Mouse (Mus musculus): ENCODE results near the gene Csnk2b. TPM values are rescaled to one million over a fixed set of nuclear protein-coding genes. Genes with fewer than 3 reads are reported as not detected.

Gene Csnk2b
- total and polyA plus RNA-seq, 3 experiments, result 149 to 301 (median 170) TPM

GRCm38 (mm10) chr17:35092403-35093198 is 29.3 kb downstream of the Csnk2b start:
- intact Hi-C loops (cut with DNase I), result no loop called here
- Histone ChIP-seq H3K79me2 (replicated peaks; ENCODE audit: control insufficient read depth, insufficient read depth, low read length) (no peaks in the 10 kb centered on the region), H3K4me1 (ENCODE audit: control insufficient read depth, insufficient read depth, low read length) (peaks cover 1% of the 10 kb centered on the region; the same call in 1 of the 2 replicates), H3K9ac (ENCODE audit: low read depth, low read length) (no peak overlapping the region), H3K4me3 (no peak overlapping the region), H3K36me3 (ENCODE audit: control insufficient read depth, insufficient read depth, low read length) (no peaks in the 10 kb centered on the region), H3K27ac (no peak overlapping the region), H3K27me3 (ENCODE audit: control insufficient read depth, insufficient read depth, low read length) (no peaks in the 10 kb centered on the region)
- TF ChIP-seq CTCF (IDR thresholded peaks at IDR 0.05) (no peak), POLR2A (IDR thresholded peaks at IDR 0.05; ENCODE audit: insufficient read depth, low read depth, low read length) (no peak), EP300 (IDR thresholded peaks at IDR 0.05; ENCODE audit: insufficient read depth, low read depth, low read length) (no peak)
- WGBS, result 82% methylated on average over 14 of the region's 14 CpGs
- no peak for DNase-seq

GRCm38 (mm10) chr17:35090166-35090932 is 31.5 kb downstream of the Csnk2b start:
- DNase-seq, result peak; percentile 42 to 43
- H3K27me3 ChIP-seq (ENCODE audit: control insufficient read depth, insufficient read depth, low read length), result no peaks in the 10 kb centered on the region
- intact Hi-C loops (cut with DNase I), result loop anchor here (2.0 kb wide), 1 partner anchor 30 kb away; the partner anchor contains the start of gene Gpank1
- H3K36me3 ChIP-seq (ENCODE audit: control insufficient read depth, insufficient read depth, low read length), result no peaks in the 10 kb centered on the region
- peak overlapping the region; percentile 99 for H3K27ac ChIP-seq
- no peaks in the 10 kb centered on the region for H3K79me2 ChIP-seq (replicated peaks; ENCODE audit: control insufficient read depth, insufficient read depth, low read length)
- TF ChIP-seq EP300 (IDR thresholded peaks at IDR 0.05; ENCODE audit: insufficient read depth, low read depth, low read length) (no peak), CTCF (IDR thresholded peaks at IDR 0.05) (no peak), POLR2A (IDR thresholded peaks at IDR 0.05; ENCODE audit: insufficient read depth, low read depth, low read length) (no peak)
- peak overlapping the region; percentile 11 for H3K9ac ChIP-seq (ENCODE audit: low read depth, low read length)
- peak overlapping the region; percentile 95 for H3K4me3 ChIP-seq
- peaks cover 1% of the 10 kb centered on the region; the same call in 1 of the 2 replicates for H3K4me1 ChIP-seq (ENCODE audit: control insufficient read depth, insufficient read depth, low read length)
- 32% methylated on average over 8 of the region's 8 CpGs for WGBS

DNA sequence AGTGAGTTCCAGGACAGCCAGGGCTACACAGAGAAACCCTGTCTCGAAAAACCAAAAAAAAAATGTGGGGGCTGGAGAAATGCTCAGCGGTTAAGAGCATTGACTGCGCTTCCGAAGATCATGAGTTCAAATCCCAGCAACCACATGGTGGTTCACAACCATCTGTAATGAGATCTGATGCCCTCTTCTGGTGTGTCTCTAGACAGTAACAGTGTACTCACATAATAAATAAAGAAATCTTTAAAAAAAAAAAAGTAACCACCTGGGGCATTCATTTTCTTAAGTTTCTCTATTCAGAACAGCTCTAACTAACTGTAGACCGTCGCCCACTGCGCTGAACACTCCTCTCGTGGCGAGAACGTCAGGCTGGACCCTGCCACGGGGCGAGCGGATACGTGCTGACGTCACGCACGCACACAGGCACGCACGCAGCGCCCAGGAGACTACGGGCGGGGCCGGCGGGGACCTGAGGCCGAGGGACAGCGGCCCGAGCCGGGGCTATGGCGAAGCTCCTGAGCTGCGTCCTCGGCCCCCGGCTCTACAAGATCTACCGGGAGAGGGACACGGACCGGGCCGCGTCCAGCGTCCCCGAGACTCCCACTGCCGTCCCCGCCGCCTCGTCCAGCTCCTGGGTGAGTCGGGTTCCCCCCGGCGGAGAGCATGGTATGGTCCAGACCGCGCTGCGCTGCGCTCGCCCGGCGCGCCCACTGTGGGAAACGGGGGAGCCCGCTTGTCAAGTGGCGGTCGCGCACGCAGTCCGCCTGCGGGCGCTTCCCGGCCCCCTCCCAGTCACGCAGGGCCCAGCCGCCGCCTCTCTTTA is 32.8 kb downstream of the Csnk2b start, which contains the start of gene Abhd16a:
TSS of gene Abhd16a (plus strand) at position 439 of the 820 bp plus-strand sequence.
- H3K79me2 ChIP-seq (replicated peaks; ENCODE audit: control insufficient read depth, insufficient read depth, low read length), result no peaks in the 10 kb centered on the region
- peak within 1 kb of the TSS; percentile 99 for H3K27ac ChIP-seq
- 3% methylated on average over 67 of the region's 67 CpGs for WGBS
- peak within 1 kb of the TSS; percentile 99 for H3K9ac ChIP-seq (ENCODE audit: low read depth, low read length)
- H3K27me3 ChIP-seq (ENCODE audit: control insufficient read depth, insufficient read depth, low read length), result no peaks in the 10 kb centered on the region
- intact Hi-C loops (cut with DNase I), result loop anchor here (2.0 kb wide), 2 partner anchors 30 to 68 kb away; partner anchors contain the start of gene Ddah2
- peak within 1 kb of the TSS; percentile 95 for H3K4me3 ChIP-seq
- DNase-seq, result peak; percentile 95 to 97
- peaks cover 1% of the 10 kb centered on the region; the same call in 1 of the 2 replicates for H3K4me1 ChIP-seq (ENCODE audit: control insufficient read depth, insufficient read depth, low read length)
- H3K36me3 ChIP-seq (ENCODE audit: control insufficient read depth, insufficient read depth, low read length), result no peaks in the 10 kb centered on the region
- TF ChIP-seq POLR2A (IDR thresholded peaks at IDR 0.05; ENCODE audit: insufficient read depth, low read depth, low read length) (peak; percentile 92), EP300 (IDR thresholded peaks at IDR 0.05; ENCODE audit: insufficient read depth, low read depth, low read length) (no peak), CTCF (IDR thresholded peaks at IDR 0.05) (peak; percentile 58)

DNA sequence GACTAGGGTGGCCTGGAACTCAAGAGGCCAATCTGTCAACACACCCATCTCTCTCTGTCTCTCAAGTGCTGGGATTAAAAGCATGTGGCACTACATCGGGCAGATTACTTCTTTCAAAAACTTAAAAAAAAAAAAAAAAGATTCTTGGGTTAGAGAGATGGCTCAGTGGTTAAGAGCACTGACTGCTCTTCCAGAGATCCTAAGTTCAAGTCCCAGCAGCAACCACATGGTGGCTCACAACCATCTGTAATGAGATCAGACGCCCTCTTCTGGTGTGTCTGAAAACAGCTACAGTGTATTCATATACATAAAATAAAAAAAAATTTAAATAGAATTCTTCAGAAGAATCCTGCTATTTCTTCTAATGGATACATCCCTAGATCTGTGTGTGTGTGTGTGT is 33.7 kb downstream of the Csnk2b start:
- no peak for DNase-seq
- no peak overlapping the region for H3K9ac ChIP-seq (ENCODE audit: low read depth, low read length)
- peaks cover 1% of the 10 kb centered on the region; the same call in 1 of the 2 replicates for H3K4me1 ChIP-seq (ENCODE audit: control insufficient read depth, insufficient read depth, low read length)
- H3K4me3 ChIP-seq, result no peak overlapping the region
- H3K27ac ChIP-seq, result no peak overlapping the region
- H3K79me2 ChIP-seq (replicated peaks; ENCODE audit: control insufficient read depth, insufficient read depth, low read length), result no peaks in the 10 kb centered on the region
- 34% methylated on average over 2 of the region's 2 CpGs for WGBS
- TF ChIP-seq POLR2A (IDR thresholded peaks at IDR 0.05; ENCODE audit: insufficient read depth, low read depth, low read length) (no peak), CTCF (IDR thresholded peaks at IDR 0.05) (peak; percentile 50)
- no peaks in the 10 kb centered on the region for H3K36me3 ChIP-seq (ENCODE audit: control insufficient read depth, insufficient read depth, low read length)
- intact Hi-C loops (cut with DNase I), result loop anchor here (2.0 kb wide), 2 partner anchors 29 to 67 kb away; partner anchors contain the start of gene Ddah2
- no peaks in the 10 kb centered on the region for H3K27me3 ChIP-seq (ENCODE audit: control insufficient read depth, insufficient read depth, low read length)

GRCm38 (mm10) chr17:35085208-35085865 is 36.5 kb downstream of the Csnk2b start, which contains the start of gene Ly6g6f:
Gene Ly6g6f (minus strand): TSS chr17:35085610.
- Histone ChIP-seq H3K4me3 (no peak within 1 kb of the TSS), H3K27ac (no peak within 1 kb of the TSS), H3K9ac (ENCODE audit: low read depth, low read length) (no peak within 1 kb of the TSS), H3K36me3 (ENCODE audit: control insufficient read depth, insufficient read depth, low read length) (no peaks in the 10 kb centered on the region), H3K4me1 (ENCODE audit: control insufficient read depth, insufficient read depth, low read length) (peaks cover 1% of the 10 kb centered on the region; the same call in 1 of the 2 replicates), H3K27me3 (ENCODE audit: control insufficient read depth, insufficient read depth, low read length) (no peaks in the 10 kb centered on the region), H3K79me2 (replicated peaks; ENCODE audit: control insufficient read depth, insufficient read depth, low read length) (no peaks in the 10 kb centered on the region)
- no peak for DNase-seq
- 36% methylated on average over 7 of the region's 7 CpGs for WGBS
- TF ChIP-seq CTCF (IDR thresholded peaks at IDR 0.05), result no peak
- no peak for TF ChIP-seq EP300 (IDR thresholded peaks at IDR 0.05; ENCODE audit: insufficient read depth, low read depth, low read length)
- TF ChIP-seq POLR2A (IDR thresholded peaks at IDR 0.05; ENCODE audit: insufficient read depth, low read depth, low read length), result no peak
- intact Hi-C loops (cut with DNase I), result no loop called here
